Mouse (Mus musculus) liver, embryonic 13.5 days (tissue): ENCODE results near the gene Arhgef12. TPM values are rescaled to one million over a fixed set of nuclear protein-coding genes. Genes with fewer than 3 reads are reported as not detected.

ENCODE experiments used
- ATAC-seq: fragments of 200-750 bp; cut with Nextera tagmentation; 2 replicates; pipeline ENCODE4 v1.8.0; 2017; ENCODE audit warnings: low read depth, mild to moderate bottlenecking, moderate number of reproducible peaks, moderate library complexity
- DNase-seq: peaks from one replicate; pipeline ENCODE4 v3.0.0; 2022
- H3K27ac ChIP-seq: fragments of 300-500 bp; sonication (generic); 2 replicates; pipeline ENCODE4 v1.5.1; 2015; ENCODE audit warnings: moderate library complexity, mild to moderate bottlenecking, inconsistent platforms
- H3K27me3 ChIP-seq: fragments of 300-500 bp; sonication (generic); 2 replicates; pipeline ENCODE4 v1.6.1; 2015; ENCODE audit warnings: mild to moderate bottlenecking, inconsistent platforms
- H3K36me3 ChIP-seq: fragments of 300-500 bp; sonication (generic); 2 replicates; pipeline ENCODE4 v1.6.1; 2015; ENCODE audit warnings: mild to moderate bottlenecking, inconsistent platforms
- H3K4me1 ChIP-seq: fragments of 300-500 bp; sonication (generic); replicated peaks from 2 replicates; pipeline ENCODE4 v1.6.1; 2015; ENCODE audit warnings: inconsistent platforms
- H3K4me2 ChIP-seq: fragments of 300-500 bp; sonication (generic); 2 replicates; pipeline ENCODE4 v1.6.1; 2015; ENCODE audit warnings: inconsistent platforms, mild to moderate bottlenecking, moderate library complexity
- H3K4me3 ChIP-seq: fragments of 300-500 bp; sonication (generic); replicated peaks from 2 replicates; pipeline ENCODE4 v1.5.1; 2015; ENCODE audit warnings: mild to moderate bottlenecking, inconsistent platforms
- H3K9ac ChIP-seq: fragments of 300-500 bp; sonication (generic); 2 replicates; pipeline ENCODE4 v1.6.1; 2015; ENCODE audit warnings: mild to moderate bottlenecking, inconsistent platforms
- H3K9me3 ChIP-seq: fragments of 300-500 bp; sonication (generic); replicated peaks from 2 replicates; pipeline ENCODE4 v1.6.1; 2016; ENCODE audit warnings: inconsistent platforms
- WGBS: fragments of 180-500 bp; shearing (Covaris S2); methylation state at CpG from one replicate; pipeline ENCODE4 v1.1.7; 2015; ENCODE audit not compliant: insufficient replicate concordance; 5-methylcytosine and 5-hydroxymethylcytosine counted together
- polyA plus RNA-seq: library from polyadenylated mRNA; unstranded; fragments of >200 nt; fragmentation: Nextera tagmentation; extraction: Ambion mirVana; gene quantifications from 2 replicates; pipeline ENCODE4 v1.2.1, GENCODE M21; 2015

Gene Arhgef12
- polyA plus RNA-seq, 1 experiment from 2014 or later = 4.3 TPM

GRCm38 (mm10) chr9:43108721-43109120 is 1.7 kb upstream of the Arhgef12 start:
- H3K9me3 ChIP-seq = no peaks in the 10 kb centered on the region
- H3K27me3 ChIP-seq = peaks cover 76% of the 10 kb centered on the region
- no peak overlapping the region for H3K4me2 ChIP-seq
- no peak overlapping the region for H3K27ac ChIP-seq
- H3K36me3 ChIP-seq = no peaks in the 10 kb centered on the region
- ATAC-seq (no peak), DNase-seq (no peak)
- H3K9ac ChIP-seq = no peak overlapping the region
- peaks cover 35% of the 10 kb centered on the region for H3K4me1 ChIP-seq
- WGBS = 63% methylated on average over 3 of the region's 3 CpGs
- no peak overlapping the region for H3K4me3 ChIP-seq

- DNase-seq (no peak), ATAC-seq (no peak)
- Histone ChIP-seq H3K4me1 (peaks cover 41% of the 10 kb centered on the region), H3K4me3 (no peak overlapping the region), H3K27ac (no peak overlapping the region), H3K4me2 (no peak overlapping the region), H3K9me3 (no peaks in the 10 kb centered on the region), H3K27me3 (peaks cover 69% of the 10 kb centered on the region), H3K36me3 (no peaks in the 10 kb centered on the region), H3K9ac (no peak overlapping the region)
- 61% methylated on average over 1 of the region's 1 CpGs for WGBS
Observed at GRCm38 (mm10) chr9:43108081-43108480, 1.0 kb upstream of the Arhgef12 start.

DNA sequence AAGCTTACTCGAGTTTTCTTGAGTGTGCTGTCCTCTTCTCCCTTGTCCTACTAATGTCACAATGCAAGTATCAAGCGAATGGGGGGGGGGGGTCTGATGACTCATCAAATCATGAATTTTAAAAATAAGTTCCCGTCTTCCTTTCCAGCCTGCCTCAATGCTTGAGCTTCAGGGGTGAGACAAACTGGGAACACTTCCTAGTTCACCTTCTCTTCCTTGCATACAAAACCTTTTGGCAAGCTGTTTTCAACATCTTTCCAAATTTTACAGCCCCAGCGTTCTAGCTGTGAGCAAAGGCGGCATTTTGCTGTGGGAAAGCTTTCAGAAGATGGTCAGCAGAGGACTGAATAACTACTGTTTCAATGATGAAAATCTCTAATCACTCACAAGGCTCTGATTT is 516 bp upstream of the Arhgef12 start:
- Histone ChIP-seq H3K27me3 (peaks cover 67% of the 10 kb centered on the region), H3K4me3 (no peak overlapping the region), H3K9ac (no peak overlapping the region), H3K9me3 (no peaks in the 10 kb centered on the region), H3K4me1 (peaks cover 46% of the 10 kb centered on the region), H3K36me3 (no peaks in the 10 kb centered on the region), H3K27ac (no peak overlapping the region), H3K4me2 (no peak overlapping the region)
- ATAC-seq (no peak), DNase-seq (no peak)
- WGBS = 46% methylated on average over 5 of the region's 5 CpGs

DNA sequence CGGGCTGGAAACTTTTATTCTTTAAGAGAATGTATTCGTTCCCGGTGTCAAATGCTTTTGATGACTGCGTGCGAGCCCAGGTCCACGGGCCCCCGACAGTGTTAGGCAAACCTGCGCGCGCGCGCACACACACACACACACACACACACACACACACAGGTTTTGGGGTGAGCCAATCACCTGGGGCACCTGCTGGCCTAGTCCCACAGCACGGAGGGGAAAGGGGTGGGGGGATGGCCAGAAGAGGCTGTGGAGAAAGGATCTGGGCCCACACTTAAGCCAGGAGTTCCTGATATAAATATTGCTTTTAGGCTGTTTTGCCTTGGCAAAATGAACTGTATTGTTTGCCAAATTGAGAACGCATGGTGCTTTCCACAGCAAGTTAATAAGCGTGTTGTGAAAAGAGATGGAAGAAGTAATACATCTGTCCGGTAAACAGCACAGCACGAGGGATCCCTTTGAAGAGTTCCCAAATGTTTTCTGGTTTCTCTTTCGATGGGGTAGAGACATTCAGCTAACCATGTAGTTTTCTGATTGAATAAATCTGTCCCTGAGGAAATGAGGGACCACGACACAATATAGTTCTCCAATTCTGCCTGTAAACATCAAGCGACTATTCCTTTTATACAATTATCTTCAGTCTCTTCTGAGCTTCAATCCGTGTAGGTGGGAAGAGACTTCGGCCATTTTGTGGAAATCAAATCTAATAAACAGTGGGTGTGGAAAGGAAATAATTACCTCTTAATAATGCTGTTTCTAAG is 433 bp downstream of the Arhgef12 start:
- Histone ChIP-seq H3K27ac (peak overlapping the region; percentile 98), H3K36me3 (no peaks in the 10 kb centered on the region), H3K9ac (peak overlapping the region; percentile 98), H3K4me3 (peak overlapping the region; percentile 92), H3K4me1 (peaks cover 55% of the 10 kb centered on the region), H3K4me2 (peak overlapping the region; percentile 77), H3K9me3 (no peaks in the 10 kb centered on the region), H3K27me3 (peaks cover 57% of the 10 kb centered on the region)
- ATAC-seq (no peak), DNase-seq (no peak)
- 21% methylated on average over 22 of the region's 22 CpGs for WGBS

DNA sequence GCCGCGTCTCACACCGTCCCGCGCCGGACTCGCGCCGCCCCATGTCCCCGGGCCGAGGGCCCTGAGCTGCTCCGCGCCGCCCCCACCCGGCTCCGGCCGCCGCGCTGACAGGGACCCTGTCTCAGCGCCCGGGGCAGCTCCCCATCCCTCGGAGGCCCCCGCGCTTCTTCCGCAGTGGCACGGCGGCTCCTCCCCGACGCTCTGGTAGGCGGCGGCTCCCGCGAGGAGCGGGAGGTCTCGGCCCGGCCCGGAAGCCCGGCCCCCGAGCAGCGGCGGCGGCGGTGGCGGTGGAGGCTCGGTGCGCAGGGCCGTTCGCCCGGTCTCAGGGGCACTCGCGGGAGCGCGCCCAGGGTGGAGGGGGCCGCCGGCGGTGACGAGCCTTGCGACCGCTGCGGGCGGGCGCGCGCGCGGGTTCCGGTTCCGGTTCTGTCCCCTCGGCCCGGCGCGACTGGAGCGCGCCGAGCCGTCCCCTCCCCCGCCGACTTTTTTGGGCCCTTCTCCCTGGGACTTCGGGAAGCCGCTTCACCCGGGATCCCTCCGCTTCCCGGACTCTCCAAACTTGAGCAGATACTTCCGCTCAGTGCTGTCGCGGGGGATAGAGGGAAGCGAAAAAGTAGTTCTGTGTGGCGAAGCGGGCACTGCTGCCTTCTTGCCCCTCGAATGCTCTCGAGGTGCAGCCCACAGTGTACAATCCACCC is 1.2 kb downstream of the Arhgef12 start:
- H3K9me3 ChIP-seq = no peaks in the 10 kb centered on the region
- DNase-seq (peak; percentile 69), ATAC-seq (peak; percentile 66)
- peak overlapping the region; percentile 92 for H3K4me3 ChIP-seq
- peaks cover 63% of the 10 kb centered on the region for H3K4me1 ChIP-seq
- peak overlapping the region; percentile 98 for H3K27ac ChIP-seq
- H3K4me2 ChIP-seq = peak overlapping the region; percentile 77
- under 1% methylated on average over 81 of the region's 91 CpGs for WGBS
- H3K27me3 ChIP-seq = peaks cover 49% of the 10 kb centered on the region
- H3K9ac ChIP-seq = peak overlapping the region; percentile 98
- H3K36me3 ChIP-seq = no peaks in the 10 kb centered on the region

- H3K27me3 ChIP-seq = peaks cover 42% of the 10 kb centered on the region
- under 1% methylated on average over 40 of the region's 40 CpGs for WGBS
- H3K4me1 ChIP-seq = peaks cover 66% of the 10 kb centered on the region
- DNase-seq (no peak), ATAC-seq (peak; percentile 56)
- peak overlapping the region; percentile 77 for H3K4me2 ChIP-seq
- no peaks in the 10 kb centered on the region for H3K9me3 ChIP-seq
- no peaks in the 10 kb centered on the region for H3K36me3 ChIP-seq
- H3K4me3 ChIP-seq = peak overlapping the region; percentile 92
- H3K9ac ChIP-seq = peak overlapping the region; percentile 98
- peak overlapping the region; percentile 98 for H3K27ac ChIP-seq
Observed at GRCm38 (mm10) chr9:43104873-43105663, 2.0 kb downstream of the Arhgef12 start.

DNA sequence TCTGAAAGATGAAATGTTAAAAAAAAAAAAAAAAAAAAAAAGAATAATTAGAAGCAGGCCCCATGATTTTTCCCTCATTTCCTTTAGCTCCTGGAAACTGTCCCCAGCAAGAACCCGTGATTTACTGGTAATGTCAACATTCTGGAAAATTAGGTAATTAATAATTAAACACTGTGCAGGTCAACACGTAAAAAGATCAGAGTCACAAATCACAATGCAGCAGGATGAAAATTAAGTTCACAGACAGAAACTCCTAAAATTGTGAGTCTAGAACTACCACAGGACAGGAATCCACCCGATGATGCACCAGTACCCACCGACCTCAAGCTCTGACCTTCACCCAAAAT is 2.5 kb downstream of the Arhgef12 start:
- DNase-seq (no peak), ATAC-seq (no peak)
- Histone ChIP-seq H3K9me3 (no peaks in the 10 kb centered on the region), H3K36me3 (no peaks in the 10 kb centered on the region), H3K27me3 (peaks cover 39% of the 10 kb centered on the region), H3K27ac (peak overlapping the region; percentile 98), H3K4me3 (peak overlapping the region; percentile 92), H3K4me1 (peaks cover 70% of the 10 kb centered on the region), H3K4me2 (peak overlapping the region; percentile 77), H3K9ac (peak overlapping the region; percentile 98)
- 11% methylated on average over 4 of the region's 4 CpGs for WGBS

- Histone ChIP-seq H3K9me3 (no peaks in the 10 kb centered on the region), H3K27me3 (peaks cover 32% of the 10 kb centered on the region), H3K27ac (peak overlapping the region; percentile 98), H3K36me3 (no peaks in the 10 kb centered on the region), H3K4me3 (peak overlapping the region; percentile 92), H3K4me2 (peak overlapping the region; percentile 77), H3K4me1 (peaks cover 66% of the 10 kb centered on the region), H3K9ac (peak overlapping the region; percentile 98)
- ATAC-seq (no peak), DNase-seq (no peak)
- 31% methylated on average over 4 of the region's 4 CpGs for WGBS
Observed at GRCm38 (mm10) chr9:43103675-43104299, 3.3 kb downstream of the Arhgef12 start.

DNA sequence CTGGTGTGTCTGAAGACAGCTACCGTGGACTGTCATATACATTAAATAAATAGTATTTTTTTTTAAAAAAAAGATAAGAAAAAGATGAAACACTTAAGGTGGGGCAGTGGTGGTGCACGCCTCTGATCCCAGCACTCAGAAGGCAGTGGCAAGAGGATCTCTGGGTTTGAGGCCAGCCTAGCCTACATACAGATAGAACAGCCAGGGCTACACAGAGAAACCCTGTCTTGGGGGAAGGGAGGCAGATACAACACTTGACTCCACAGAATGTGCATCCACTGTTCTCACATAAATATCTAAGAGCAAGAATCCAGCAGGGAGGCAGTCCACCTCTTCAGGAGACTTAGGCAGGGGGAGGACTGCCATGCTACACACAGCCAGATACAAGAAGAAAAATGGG is 4.1 kb downstream of the Arhgef12 start:
- H3K9me3 ChIP-seq = no peaks in the 10 kb centered on the region
- peak overlapping the region; percentile 98 for H3K9ac ChIP-seq
- ATAC-seq (no peak; the same call in 1 of the 2 replicates), DNase-seq (peak; percentile 35)
- 40% methylated on average over 2 of the region's 2 CpGs for WGBS
- H3K4me1 ChIP-seq = peaks cover 66% of the 10 kb centered on the region
- H3K36me3 ChIP-seq = no peaks in the 10 kb centered on the region
- H3K27me3 ChIP-seq = peaks cover 24% of the 10 kb centered on the region
- peak overlapping the region; percentile 77 for H3K4me2 ChIP-seq
- peak overlapping the region; percentile 98 for H3K27ac ChIP-seq
- peak overlapping the region; percentile 92 for H3K4me3 ChIP-seq

DNA sequence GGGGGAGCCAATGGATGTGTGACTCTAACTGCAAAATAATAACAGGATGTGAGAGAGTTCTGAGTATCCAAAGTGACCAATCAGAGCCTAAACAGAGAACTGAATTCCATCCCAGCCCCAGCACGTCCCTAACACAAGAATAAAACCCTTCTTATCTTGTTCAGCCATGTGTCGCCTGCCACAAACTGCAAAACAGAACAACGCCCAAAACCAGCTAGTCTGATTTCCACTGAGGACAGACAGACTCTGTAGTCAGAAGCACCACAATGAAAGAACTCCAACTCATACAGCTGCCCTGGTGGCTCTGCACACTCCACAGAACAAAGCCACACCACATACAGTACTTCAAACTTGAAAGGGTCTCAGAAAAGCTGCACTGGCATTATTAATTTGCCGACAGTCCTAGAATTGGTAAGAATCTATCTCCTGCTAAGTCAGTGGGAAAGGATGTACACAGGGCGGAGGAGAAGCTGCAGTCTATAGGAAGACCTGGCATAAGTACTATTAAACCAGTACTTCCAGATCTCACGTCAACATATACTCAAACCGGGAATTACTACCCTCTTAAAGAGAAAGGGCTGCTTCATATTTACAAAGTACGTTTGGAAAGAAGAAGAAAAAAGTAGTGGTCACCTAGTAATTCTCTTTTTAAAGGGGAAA is 5.0 kb downstream of the Arhgef12 start:
- H3K4me2 ChIP-seq = peak overlapping the region; percentile 77
- peak overlapping the region; percentile 92 for H3K4me3 ChIP-seq
- H3K27me3 ChIP-seq = peaks cover 17% of the 10 kb centered on the region
- peak; percentile 84 for DNase-seq
- peak overlapping the region; percentile 98 for H3K27ac ChIP-seq
- H3K9me3 ChIP-seq = no peaks in the 10 kb centered on the region
- H3K36me3 ChIP-seq = no peaks in the 10 kb centered on the region
- 26% methylated on average over 8 of the region's 8 CpGs for WGBS
- H3K9ac ChIP-seq = peak overlapping the region; percentile 98
- peaks cover 66% of the 10 kb centered on the region for H3K4me1 ChIP-seq
- peak; percentile 87 for ATAC-seq
